Mouse (Mus musculus): ENCODE results near the gene Gm20379. TPM values are rescaled to one million over a fixed set of nuclear protein-coding genes. Genes with fewer than 3 reads are reported as not detected.

Gm20379 gene
- polyA plus RNA-seq (2014; fragmentation: Illumina TruSeq; extraction: RNeasy Lipid Tissue Mini Kit (QIAGEN cat#74804); ENCODE audit: low read depth, low replicate concordance) = not detected

DNA sequence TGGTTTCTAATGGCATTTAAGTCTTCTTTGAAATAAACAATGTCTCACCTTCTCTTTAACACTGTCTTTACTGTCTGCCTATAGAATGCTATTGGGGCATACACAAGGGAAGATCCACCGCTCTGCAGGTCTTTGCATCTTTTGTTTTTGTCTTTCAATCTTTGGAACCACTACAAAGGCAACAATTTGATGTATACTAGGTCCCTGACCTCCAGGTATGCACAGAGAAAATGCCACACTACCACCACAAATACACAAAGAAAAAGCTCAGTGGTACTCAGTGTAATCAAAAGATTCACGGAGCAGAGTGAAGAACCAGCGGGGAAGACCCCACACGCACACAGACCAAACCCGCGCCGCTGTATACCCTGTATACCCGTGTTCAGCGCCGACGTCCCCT lies at the start of gene Gm20379:
TSS of gene Gm20379 (plus strand) at position 301 of the 400 bp plus-strand sequence.

DNA sequence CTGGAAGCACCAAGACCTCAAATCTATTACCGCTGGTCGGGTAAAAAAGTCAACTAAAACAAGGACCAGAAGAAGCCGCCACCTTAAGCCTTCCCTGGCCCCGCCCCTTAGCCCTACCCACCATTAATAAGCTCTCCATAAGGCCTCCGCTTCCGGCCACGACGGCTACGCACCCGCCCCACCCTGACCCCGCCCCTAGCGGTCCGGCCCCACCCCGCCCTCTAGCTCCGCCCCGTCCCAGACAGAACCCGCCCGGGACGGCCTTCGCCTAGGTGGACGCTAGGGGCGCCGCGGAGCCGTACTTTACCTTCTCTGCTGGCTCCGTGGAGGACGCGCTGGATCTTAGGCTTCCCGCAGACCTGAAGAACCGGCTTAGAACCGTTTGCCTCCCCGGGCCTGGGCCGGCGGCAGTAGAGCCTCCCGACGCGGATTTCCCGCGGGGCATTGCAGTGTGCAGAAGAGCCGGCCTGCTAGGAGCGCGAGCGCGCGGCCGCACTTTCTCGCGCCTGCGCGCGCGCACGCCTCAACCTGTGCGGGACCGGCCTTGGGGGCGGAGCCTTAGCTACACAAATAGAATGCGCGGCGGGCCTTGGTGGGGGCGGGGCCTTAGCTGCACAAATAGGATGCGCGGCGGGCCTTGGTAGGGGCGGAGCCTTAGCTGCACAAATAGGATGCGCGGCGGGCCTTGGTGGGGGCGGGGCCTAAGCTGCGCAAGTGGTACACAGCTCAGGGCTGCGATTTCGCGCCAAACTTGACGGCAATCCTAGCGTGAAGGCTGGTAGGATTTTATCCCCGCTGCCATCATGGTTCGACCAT lies 48.9 kb downstream of the Gm20379 start, which contains the start of the genes Dhfr and Msh3:
TSS of gene Dhfr (plus strand) at position 271 of the 816 bp plus-strand sequence.
TSS of gene Msh3 (minus strand) at position 548 of the 816 bp plus-strand sequence.

Other genes starting within 250 kb of the Gm20379 start
- gene Rasgrf2, start 174.3 kb upstream of the Gm20379 start, polyA plus RNA-seq (2014; fragmentation: Illumina TruSeq; extraction: RNeasy Lipid Tissue Mini Kit (QIAGEN cat#74804); ENCODE audit: low read depth, low replicate concordance) = 0.77 TPM
- gene Dhfr, start 48.7 kb downstream of the Gm20379 start, polyA plus RNA-seq (2014; fragmentation: Illumina TruSeq; extraction: RNeasy Lipid Tissue Mini Kit (QIAGEN cat#74804); ENCODE audit: low read depth, low replicate concordance) = 5.8 TPM
- gene Msh3, start 49.0 kb downstream of the Gm20379 start, polyA plus RNA-seq (2014; fragmentation: Illumina TruSeq; extraction: RNeasy Lipid Tissue Mini Kit (QIAGEN cat#74804); ENCODE audit: low read depth, low replicate concordance) = 49.7 TPM
- 0.08 TPM for gene Ankrd34b, start 119.9 kb downstream of the Gm20379 start, polyA plus RNA-seq (2014; fragmentation: Illumina TruSeq; extraction: RNeasy Lipid Tissue Mini Kit (QIAGEN cat#74804); ENCODE audit: low read depth, low replicate concordance)
- 13.8 TPM for gene Fam151b, start 178.0 kb downstream of the Gm20379 start, polyA plus RNA-seq (2014; fragmentation: Illumina TruSeq; extraction: RNeasy Lipid Tissue Mini Kit (QIAGEN cat#74804); ENCODE audit: low read depth, low replicate concordance)
- gene Zfyve16, start 224.9 kb downstream of the Gm20379 start, polyA plus RNA-seq (2014; fragmentation: Illumina TruSeq; extraction: RNeasy Lipid Tissue Mini Kit (QIAGEN cat#74804); ENCODE audit: low read depth, low replicate concordance) = 29.0 TPM